Mouse (Mus musculus) gastrocnemius, postnatal 10 days (tissue): ENCODE measurements around the gene Mpp1. TPM values are rescaled to one million over a fixed set of nuclear protein-coding genes. Genes with fewer than 3 reads are reported as not detected.
A peak's percentile ranks its signal among the peaks of the same experiment; 100 is the strongest.

ENCODE experiments used
- DNase-seq: peaks from one replicate; pipeline ENCODE4 v3.0.0; 2021; ENCODE audit warnings: mixed read lengths
- long read RNA-seq, 2 experiments: library from polyadenylated mRNA; stranded (forward); transcript quantifications; one replicate each; pipeline ENCODE4 v2.0.0; 2021
- total RNA-seq, 2 experiments: library from RNA; stranded (reverse); gene quantifications; 2 replicates each; pipeline ENCODE4 v1.2.3; 2021

The Mpp1 gene
- total RNA-seq = 10 to 100 TPM; 30.2 to 30.7 TPM
- long read RNA-seq, experiment 1, transcript Mpp1-201 (12 exons, 2,525 nt) = major isoform, 32 of 38 reads
- long read RNA-seq, experiment 1, partial matches to known transcripts = 6 of 38 reads
- long read RNA-seq, experiment 1, other reads (novel, unspliced or antisense) = 0 of 38 reads
- long read RNA-seq, experiment 2, transcript Mpp1-201 (12 exons, 2,525 nt) = major isoform, 25 of 26 reads
- long read RNA-seq, experiment 2, partial matches to known transcripts = 1 of 26 reads
- long read RNA-seq, experiment 2, other reads (novel, unspliced or antisense) = 0 of 26 reads

DNA sequence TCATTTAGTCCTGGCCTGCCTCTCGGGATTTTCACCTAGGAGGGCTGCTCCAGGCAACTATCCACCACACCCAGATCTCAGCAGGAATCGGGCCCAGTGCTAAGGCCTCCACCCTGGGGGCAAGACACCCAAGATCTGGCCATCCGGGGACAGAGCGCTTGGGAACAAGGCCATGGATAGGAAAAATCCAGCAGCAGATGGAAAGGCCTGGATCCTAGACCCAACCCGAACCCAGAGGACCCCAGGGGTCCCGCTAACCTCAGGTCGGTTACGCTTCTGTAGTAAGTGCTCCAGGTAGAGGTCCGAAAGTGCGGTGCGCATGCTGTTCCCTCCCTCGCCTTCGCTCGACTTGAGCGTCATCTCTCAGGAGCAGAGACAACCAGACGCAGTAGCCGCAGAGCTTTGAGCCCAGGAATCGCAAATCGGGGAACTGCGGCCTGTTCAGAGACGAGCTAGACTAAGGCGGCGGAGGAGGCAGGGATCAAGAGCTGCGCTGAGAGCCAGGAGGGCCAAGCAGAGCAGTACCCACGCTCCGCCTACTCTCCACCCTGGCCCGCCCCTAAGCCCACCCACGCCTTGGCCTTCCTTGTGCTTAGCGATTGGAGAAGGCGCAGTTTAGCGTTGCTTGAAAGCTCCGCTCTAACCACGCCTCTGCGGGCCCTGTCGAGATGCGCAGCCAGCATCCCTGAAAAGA is at the start of gene Mpp1:
Mpp1 (minus strand) TSS at position 550 of the 694 bp plus-strand sequence.
- DNase-seq = peak; percentile 66

GRCm38 (mm10) chrX:75163670-75164069 is 32.9 kb upstream of the Mpp1 start, which contains the start of gene Smim9:
TSS of gene Smim9 (minus strand) at chrX:75163770.
- no peak for DNase-seq

DNA sequence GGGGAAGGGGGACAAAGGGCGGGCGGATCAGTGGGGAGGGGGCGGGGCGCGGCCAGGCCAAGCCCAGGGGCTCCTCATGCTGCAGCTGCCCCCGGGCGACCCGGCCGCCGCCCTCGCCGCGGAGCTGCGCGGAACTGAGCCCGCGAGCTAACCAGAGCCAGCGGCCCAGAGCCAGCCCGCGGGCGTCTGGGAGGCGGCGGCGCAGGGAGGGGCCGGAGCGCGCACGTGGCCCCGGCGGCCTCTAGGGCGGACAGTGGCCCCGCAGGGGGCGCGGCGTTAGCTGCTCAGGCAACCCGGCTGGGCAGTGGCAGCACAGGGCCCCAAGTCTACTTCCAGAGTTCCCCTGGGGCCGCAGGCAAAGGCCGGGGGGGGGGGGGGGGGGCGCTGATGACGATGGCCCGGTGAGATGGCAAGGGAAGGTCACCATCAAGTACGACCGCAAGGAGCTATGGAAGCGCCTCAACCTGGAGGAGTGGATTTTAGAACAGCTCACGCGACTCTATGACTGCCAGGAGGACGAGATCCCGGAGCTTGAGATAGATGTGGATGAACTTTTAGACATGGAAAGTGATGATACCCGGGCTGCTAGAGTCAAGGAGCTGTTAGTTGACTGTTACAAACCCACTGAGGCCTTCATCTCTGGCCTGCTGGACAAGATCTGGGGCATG is 24.9 kb upstream of the Mpp1 start:
- DNase-seq = peak; percentile 40

GRCm38 (mm10) chrX:75152249-75152648 is 21.4 kb upstream of the Mpp1 start:
- no peak for DNase-seq

- no peak for DNase-seq
These were observed 19.5 kb upstream of the Mpp1 start for GRCm38 (mm10) chrX:75150304-75150703.

DNA sequence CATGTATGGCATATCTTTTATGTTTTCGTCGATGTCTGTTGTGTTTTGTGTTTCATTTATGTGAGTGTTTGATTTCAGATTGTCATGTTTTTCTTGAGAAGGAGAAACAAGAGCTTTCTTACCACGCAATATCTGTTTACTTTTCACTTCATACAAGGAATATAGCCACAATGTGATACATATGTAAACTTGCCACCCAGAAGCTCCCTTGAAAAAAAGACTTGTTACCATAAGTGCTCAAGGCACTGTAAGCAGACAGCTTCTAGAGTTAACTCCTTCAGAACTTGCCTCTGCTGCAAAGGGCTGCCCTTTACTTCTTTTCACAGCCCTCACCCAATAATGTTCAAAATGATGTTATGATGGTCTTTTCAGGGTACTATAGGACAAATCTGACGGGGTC is 17.6 kb upstream of the Mpp1 start:
- no peak for DNase-seq

DNA sequence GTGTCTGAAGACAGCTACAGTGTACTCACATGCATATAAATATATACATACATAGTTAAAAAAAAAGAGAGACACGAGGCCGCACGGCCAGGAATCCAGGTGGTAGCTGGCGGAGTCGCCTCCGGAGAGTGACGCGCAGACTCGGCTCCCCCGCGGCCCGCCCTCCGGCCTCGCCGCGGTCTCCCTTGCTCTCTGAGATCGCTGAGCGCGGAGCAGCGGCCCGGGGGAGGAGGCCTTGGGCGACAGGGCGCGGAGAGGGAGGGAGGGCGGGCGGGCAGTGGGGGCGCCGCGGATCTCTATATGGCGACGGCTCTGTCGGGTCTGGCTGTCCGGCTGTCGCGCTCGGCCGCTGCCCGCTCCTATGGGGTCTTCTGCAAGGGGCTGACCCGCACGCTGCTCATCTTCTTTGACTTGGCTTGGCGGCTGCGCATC is 12.3 kb upstream of the Mpp1 start:
- DNase-seq = peak; percentile 6

GRCm38 (mm10) chrX:75138182-75138581 is 7.4 kb upstream of the Mpp1 start:
- no peak for DNase-seq

DNA sequence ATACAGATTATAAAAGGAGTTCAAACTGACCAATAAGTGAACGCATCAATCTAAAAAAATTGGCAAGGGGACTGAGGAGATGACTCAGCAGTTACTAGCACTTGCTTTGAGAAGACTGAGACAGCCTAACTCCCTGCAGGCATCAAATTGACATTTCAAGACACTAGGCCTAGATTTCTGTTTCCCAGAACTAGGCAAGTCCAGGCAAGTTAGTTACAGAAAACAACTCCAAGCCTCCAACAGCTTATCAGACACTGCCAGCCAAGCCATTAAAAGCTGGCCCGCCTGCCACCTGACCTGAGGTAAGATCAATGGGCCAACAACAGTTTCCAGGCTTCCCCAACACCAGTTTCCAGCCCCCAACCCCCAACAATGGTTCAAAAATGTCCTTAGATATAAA is 6.9 kb upstream of the Mpp1 start:
- DNase-seq = no peak

GRCm38 (mm10) chrX:75136938-75137337 is 6.1 kb upstream of the Mpp1 start:
- no peak for DNase-seq

GRCm38 (mm10) chrX:75129474-75129873 is 1.3 kb downstream of the Mpp1 start:
- no peak for DNase-seq

GRCm38 (mm10) chrX:75128333-75128980 is 2.4 kb downstream of the Mpp1 start:
- no peak for DNase-seq

DNA sequence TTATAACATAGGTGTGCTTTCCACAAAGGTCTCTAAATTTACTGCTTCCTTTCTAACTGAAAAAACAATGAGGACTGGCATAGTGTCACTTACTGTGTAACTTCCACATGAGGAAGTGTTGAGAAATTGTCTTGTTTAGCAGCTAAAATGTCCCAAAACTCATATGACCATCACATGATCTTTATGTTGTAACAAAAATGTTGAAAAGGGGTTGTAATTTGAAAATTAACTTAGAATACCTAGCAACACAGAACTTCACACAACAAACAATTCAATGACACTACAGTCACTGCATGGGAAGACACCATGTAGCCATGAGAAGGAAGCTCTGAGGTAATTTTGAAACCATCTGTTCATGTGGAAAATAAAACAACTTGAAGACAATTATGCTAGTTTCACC is 3.9 kb downstream of the Mpp1 start:
- DNase-seq = no peak

DNA sequence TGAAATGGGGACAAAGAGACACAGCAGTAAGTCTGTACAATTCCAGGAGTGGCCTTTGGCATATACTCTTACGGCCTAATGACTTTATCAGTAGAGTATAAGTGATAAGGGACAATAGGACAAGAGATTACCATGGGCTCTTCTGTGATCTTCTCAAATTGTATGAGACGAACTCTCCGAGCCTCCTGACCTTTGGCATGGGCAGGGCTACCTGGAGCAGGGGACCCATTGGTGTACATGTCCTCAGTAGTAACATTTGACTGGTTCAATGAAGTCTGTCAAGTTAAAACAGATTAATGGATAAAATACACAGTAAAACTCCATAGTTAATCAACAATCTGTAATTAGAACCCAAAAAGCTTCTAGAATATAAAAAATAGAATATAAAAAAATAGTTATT is 5.2 kb downstream of the Mpp1 start:
- DNase-seq = no peak

GRCm38 (mm10) chrX:75115550-75115949 is 15.3 kb downstream of the Mpp1 start:
- DNase-seq = no peak

GRCm38 (mm10) chrX:75102293-75102692 is 28.5 kb downstream of the Mpp1 start:
- DNase-seq = no peak

GRCm38 (mm10) chrX:75098799-75099198 is 32.0 kb downstream of the Mpp1 start:
- DNase-seq = no peak

GRCm38 (mm10) chrX:75096163-75096770 is 34.5 kb downstream of the Mpp1 start:
- peak; percentile 3 for DNase-seq

- peak; percentile 85 for DNase-seq
These were observed 35.2 kb downstream of the Mpp1 start, which contains the start of gene Dkc1 for GRCm38 (mm10) chrX:75095369-75096162. TSS of gene Dkc1 (plus strand) at chrX:75095854.

GRCm38 (mm10) chrX:75085654-75086053 is 45.2 kb downstream of the Mpp1 start:
- no peak for DNase-seq

DNA sequence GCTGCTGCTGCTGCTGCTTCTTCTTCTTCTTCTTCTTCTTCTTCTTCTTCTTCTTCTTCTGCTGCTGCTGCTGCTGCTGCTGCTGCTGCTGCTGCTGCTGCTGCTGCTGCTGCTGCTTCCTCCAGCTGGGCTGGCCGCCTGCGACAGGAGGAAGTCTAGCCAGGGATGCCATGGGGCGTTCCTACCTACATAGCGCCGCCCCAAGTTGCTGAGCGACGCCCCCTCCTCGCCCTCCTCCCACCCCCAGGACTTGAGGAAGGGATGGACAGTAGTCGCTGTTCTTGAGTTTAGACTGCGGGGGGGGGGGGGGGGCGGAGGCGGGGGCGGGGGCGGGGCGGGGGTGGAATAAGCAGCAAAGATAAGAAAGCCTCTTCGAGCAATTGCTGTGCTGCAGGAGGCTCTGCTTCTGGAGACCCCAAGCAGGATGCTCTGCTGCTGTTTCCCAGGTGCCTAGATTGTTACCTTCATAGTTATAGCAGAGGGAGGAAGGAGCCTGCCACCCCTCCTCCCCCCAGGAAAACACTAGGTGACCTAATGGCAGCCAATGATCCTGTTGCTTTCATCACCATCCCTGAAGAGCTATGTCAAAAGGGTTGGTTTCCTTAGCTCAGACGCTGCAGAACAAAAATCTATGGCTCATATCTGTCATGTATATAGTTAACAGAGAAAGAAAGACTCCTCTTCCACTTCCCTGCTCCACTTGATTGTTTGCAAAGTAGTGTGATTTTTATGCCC is 45.9 kb downstream of the Mpp1 start, which contains the start of gene Gab3:
Gab3 (minus strand) TSS at position 685 of the 735 bp plus-strand sequence.
- DNase-seq = peak; percentile 42
